Mouse (Mus musculus): Measurements from ENCODE around the gene Syt11. TPM values are rescaled to one million over a fixed set of nuclear protein-coding genes. Genes with fewer than 3 reads are reported as not detected.

The Syt11 gene
- polyA plus RNA-seq, 1 experiment = 41.5 TPM

GRCm38 (mm10) chr3:88746139-88746870 is 28.7 kb downstream of the Syt11 start:
- Histone ChIP-seq H3K27me3 (ENCODE audit: control insufficient read depth, insufficient read depth, low read length) (no peaks in the 10 kb centered on the region), H3K36me3 (ENCODE audit: control insufficient read depth, insufficient read depth, low read length) (peaks cover 4% of the 10 kb centered on the region; the same call in 1 of the 2 replicates), H3K4me3 (ENCODE audit: control insufficient read depth, low read depth, low read length) (no peak overlapping the region), H3K4me1 (ENCODE audit: control insufficient read depth, insufficient read depth, low read length) (no peaks in the 10 kb centered on the region), H3K27ac (ENCODE audit: control insufficient read depth, insufficient read depth, low read depth, low read length) (no peak overlapping the region)
- no peak for TF ChIP-seq POLR2A (IDR thresholded peaks at IDR 0.05; ENCODE audit: control insufficient read depth, low read depth, low read length)
- no peak for TF ChIP-seq CTCF (IDR thresholded peaks at IDR 0.05; ENCODE audit: control insufficient read depth, insufficient read depth, insufficient replicate concordance, low read depth, low read length)

DNA sequence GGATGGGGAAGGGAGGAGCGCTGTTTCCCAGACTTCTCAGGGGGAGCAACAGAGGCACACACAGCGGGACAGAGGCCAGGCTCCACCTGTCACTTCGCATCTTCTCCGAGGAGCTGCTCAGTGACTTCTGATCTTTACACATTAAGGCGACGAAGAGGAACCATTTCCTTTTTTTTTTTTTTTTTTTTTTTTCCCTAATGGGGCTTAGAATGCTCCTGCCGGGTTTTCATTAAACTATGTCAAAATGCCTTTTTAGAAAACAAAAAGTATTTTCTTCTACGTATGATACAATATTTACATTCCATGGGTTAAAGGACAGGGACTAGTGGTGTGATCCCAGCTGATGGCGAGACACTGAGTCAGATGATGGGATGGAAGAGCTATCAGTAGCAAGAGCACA is 29.4 kb downstream of the Syt11 start:
- H3K4me3 ChIP-seq (ENCODE audit: control insufficient read depth, low read depth, low read length) = no peak overlapping the region
- H3K27me3 ChIP-seq (ENCODE audit: control insufficient read depth, insufficient read depth, low read length) = no peaks in the 10 kb centered on the region
- H3K27ac ChIP-seq (ENCODE audit: control insufficient read depth, insufficient read depth, low read depth, low read length) = no peak overlapping the region
- H3K4me1 ChIP-seq (ENCODE audit: control insufficient read depth, insufficient read depth, low read length) = no peaks in the 10 kb centered on the region
- no peak for TF ChIP-seq POLR2A (IDR thresholded peaks at IDR 0.05; ENCODE audit: control insufficient read depth, low read depth, low read length)
- TF ChIP-seq CTCF (IDR thresholded peaks at IDR 0.05; ENCODE audit: control insufficient read depth, insufficient read depth, insufficient replicate concordance, low read depth, low read length) = no peak
- peaks cover 4% of the 10 kb centered on the region; the same call in 1 of the 2 replicates for H3K36me3 ChIP-seq (ENCODE audit: control insufficient read depth, insufficient read depth, low read length)

GRCm38 (mm10) chr3:88740147-88740546 is 34.8 kb downstream of the Syt11 start:
- Histone ChIP-seq H3K4me1 (ENCODE audit: control insufficient read depth, insufficient read depth, low read length) (no peaks in the 10 kb centered on the region; the same call in 1 of the 2 replicates), H3K27ac (ENCODE audit: control insufficient read depth, insufficient read depth, low read depth, low read length) (no peak overlapping the region), H3K36me3 (ENCODE audit: control insufficient read depth, insufficient read depth, low read length) (no peaks in the 10 kb centered on the region), H3K27me3 (ENCODE audit: control insufficient read depth, insufficient read depth, low read length) (no peaks in the 10 kb centered on the region), H3K4me3 (ENCODE audit: control insufficient read depth, low read depth, low read length) (no peak overlapping the region)
- TF ChIP-seq CTCF (IDR thresholded peaks at IDR 0.05; ENCODE audit: control insufficient read depth, insufficient read depth, insufficient replicate concordance, low read depth, low read length) (no peak), POLR2A (IDR thresholded peaks at IDR 0.05; ENCODE audit: control insufficient read depth, low read depth, low read length) (no peak)

GRCm38 (mm10) chr3:88738641-88739040 is 36.3 kb downstream of the Syt11 start:
- H3K36me3 ChIP-seq (ENCODE audit: control insufficient read depth, insufficient read depth, low read length) = no peaks in the 10 kb centered on the region
- TF ChIP-seq CTCF (IDR thresholded peaks at IDR 0.05; ENCODE audit: control insufficient read depth, insufficient read depth, insufficient replicate concordance, low read depth, low read length) (peak; percentile 61; the same call in 1 of the 2 replicates), POLR2A (IDR thresholded peaks at IDR 0.05; ENCODE audit: control insufficient read depth, low read depth, low read length) (no peak)
- no peaks in the 10 kb centered on the region for H3K27me3 ChIP-seq (ENCODE audit: control insufficient read depth, insufficient read depth, low read length)
- H3K27ac ChIP-seq (ENCODE audit: control insufficient read depth, insufficient read depth, low read depth, low read length) = 0 out of 2 replicates have a peak overlapping the region, but pooled peaks have one; percentile 5
- no peaks in the 10 kb centered on the region; the same call in 1 of the 2 replicates for H3K4me1 ChIP-seq (ENCODE audit: control insufficient read depth, insufficient read depth, low read length)
- H3K4me3 ChIP-seq (ENCODE audit: control insufficient read depth, low read depth, low read length) = no peak overlapping the region

DNA sequence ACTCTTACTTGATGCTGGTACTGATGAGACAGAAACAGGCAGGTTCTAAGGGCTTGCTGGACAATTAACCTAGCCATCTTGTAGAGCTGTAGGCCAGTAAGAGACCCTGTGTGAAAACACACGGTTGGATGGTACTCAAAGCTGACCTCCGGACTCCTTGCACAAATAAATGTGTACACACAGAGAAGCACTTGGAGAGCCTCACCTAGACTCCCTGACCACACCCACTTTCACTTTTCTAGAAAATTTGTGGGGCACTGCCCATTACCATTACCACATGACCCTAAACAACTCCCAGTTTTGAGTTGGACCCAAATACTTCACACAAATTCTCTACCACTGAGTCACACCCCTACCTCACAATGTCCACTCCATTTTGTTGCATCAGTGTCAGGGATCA is 38.4 kb downstream of the Syt11 start:
- Histone ChIP-seq H3K27ac (ENCODE audit: control insufficient read depth, insufficient read depth, low read depth, low read length) (no peak overlapping the region), H3K27me3 (ENCODE audit: control insufficient read depth, insufficient read depth, low read length) (no peaks in the 10 kb centered on the region), H3K4me1 (ENCODE audit: control insufficient read depth, insufficient read depth, low read length) (no peaks in the 10 kb centered on the region; the same call in 1 of the 2 replicates), H3K36me3 (ENCODE audit: control insufficient read depth, insufficient read depth, low read length) (no peaks in the 10 kb centered on the region), H3K4me3 (ENCODE audit: control insufficient read depth, low read depth, low read length) (no peak overlapping the region)
- TF ChIP-seq CTCF (IDR thresholded peaks at IDR 0.05; ENCODE audit: control insufficient read depth, insufficient read depth, insufficient replicate concordance, low read depth, low read length) (no peak), POLR2A (IDR thresholded peaks at IDR 0.05; ENCODE audit: control insufficient read depth, low read depth, low read length) (no peak)

GRCm38 (mm10) chr3:88719098-88719497 is 55.9 kb downstream of the Syt11 start:
- Histone ChIP-seq H3K36me3 (ENCODE audit: control insufficient read depth, insufficient read depth, low read length) (no peaks in the 10 kb centered on the region), H3K27ac (ENCODE audit: control insufficient read depth, insufficient read depth, low read depth, low read length) (no peak overlapping the region), H3K4me3 (ENCODE audit: control insufficient read depth, low read depth, low read length) (no peak overlapping the region)

GRCm38 (mm10) chr3:88717831-88718230 is 57.1 kb downstream of the Syt11 start:
- Histone ChIP-seq H3K36me3 (ENCODE audit: control insufficient read depth, insufficient read depth, low read length) (no peaks in the 10 kb centered on the region), H3K4me1 (ENCODE audit: control insufficient read depth, insufficient read depth, low read length) (peaks cover 2% of the 10 kb centered on the region; the same call in 1 of the 2 replicates), H3K27ac (ENCODE audit: control insufficient read depth, insufficient read depth, low read depth, low read length) (no peak overlapping the region), H3K4me3 (ENCODE audit: control insufficient read depth, low read depth, low read length) (no peak overlapping the region; the same call in 1 of the 2 replicates), H3K27me3 (ENCODE audit: control insufficient read depth, insufficient read depth, low read length) (no peaks in the 10 kb centered on the region)
- no peak for TF ChIP-seq POLR2A (IDR thresholded peaks at IDR 0.05; ENCODE audit: control insufficient read depth, low read depth, low read length)

More at GRCm38 (mm10) chr3:88719098-88719497, 55.9 kb downstream of the Syt11 start:
- peaks cover 2% of the 10 kb centered on the region; the same call in 1 of the 2 replicates for H3K4me1 ChIP-seq (ENCODE audit: control insufficient read depth, insufficient read depth, low read length)
- TF ChIP-seq CTCF (IDR thresholded peaks at IDR 0.05; ENCODE audit: control insufficient read depth, insufficient read depth, insufficient replicate concordance, low read depth, low read length) (no peak), POLR2A (IDR thresholded peaks at IDR 0.05; ENCODE audit: control insufficient read depth, low read depth, low read length) (no peak)
- H3K27me3 ChIP-seq (ENCODE audit: control insufficient read depth, insufficient read depth, low read length) = no peaks in the 10 kb centered on the region

Measured in testis, adult 2 months (tissue).